Mouse (Mus musculus) embryonic facial prominence, embryonic 12.5 days (tissue): Measurements from ENCODE around the gene Kcna5. TPM values are rescaled to one million over a fixed set of nuclear protein-coding genes. Genes with fewer than 3 reads are reported as not detected.

Source experiments
- ATAC-seq: fragments of 200-750 bp; cut with Nextera tagmentation; 2 replicates; pipeline ENCODE4 v1.8.0; 2017; ENCODE audit not compliant: insufficient number of reproducible peaks, insufficient read depth, low FRiP score, low TSS enrichment
- H3K27ac ChIP-seq: fragments of 300-500 bp; sonication (generic); 2 replicates; pipeline ENCODE4 v1.5.1; 2016; ENCODE audit warnings: mild to moderate bottlenecking
- H3K27me3 ChIP-seq: fragments of 300-500 bp; sonication (generic); 2 replicates; pipeline ENCODE4 v1.6.1; 2016; ENCODE audit warnings: mild to moderate bottlenecking, moderate library complexity
- H3K36me3 ChIP-seq: fragments of 300-500 bp; sonication (generic); 2 replicates; pipeline ENCODE4 v1.6.1; 2016; ENCODE audit warnings: mild to moderate bottlenecking
- H3K4me1 ChIP-seq: fragments of 300-500 bp; sonication (generic); 2 replicates; pipeline ENCODE4 v1.6.1; 2016
- H3K4me2 ChIP-seq: fragments of 300-500 bp; sonication (generic); replicated peaks from 2 replicates; pipeline ENCODE4 v1.6.1; 2016; ENCODE audit warnings: mild to moderate bottlenecking, moderate library complexity
- H3K4me3 ChIP-seq: fragments of 300-500 bp; sonication (generic); 2 replicates; pipeline ENCODE4 v1.5.1; 2016; ENCODE audit warnings: mild to moderate bottlenecking
- H3K9ac ChIP-seq: fragments of 300-500 bp; sonication (generic); 2 replicates; pipeline ENCODE4 v1.6.1; 2016; ENCODE audit warnings: mild to moderate bottlenecking, moderate library complexity
- H3K9me3 ChIP-seq: fragments of 300-500 bp; sonication (generic); 2 replicates; pipeline ENCODE4 v1.6.1; 2016; ENCODE audit warnings: mild to moderate bottlenecking, moderate library complexity
- WGBS: fragments of 180-500 bp; shearing (Covaris S2); methylation state at CpG from one replicate; pipeline ENCODE4 v1.1.7; 2016; 5-methylcytosine and 5-hydroxymethylcytosine counted together
- polyA plus RNA-seq: library from polyadenylated mRNA; unstranded; fragments of >200 nt; fragmentation: Nextera tagmentation; extraction: Ambion mirVana; gene quantifications from 2 replicates; pipeline ENCODE4 v1.2.1, GENCODE M21; 2016

Kcna5 gene
- polyA plus RNA-seq, 1 experiment from 2014 or later, result 5.7 TPM

GRCm38 (mm10) chr6:126534531-126535207, 543 bp downstream of the Kcna5 start:
- H3K9ac ChIP-seq, result peak overlapping the region; percentile 37; the same call in 1 of the 2 replicates
- peak overlapping the region; percentile 52 for H3K4me2 ChIP-seq
- no peak for ATAC-seq
- no peaks in the 10 kb centered on the region for H3K9me3 ChIP-seq
- H3K27ac ChIP-seq, result peak overlapping the region; percentile 78
- peak overlapping the region; percentile 24 for H3K4me3 ChIP-seq
- H3K4me1 ChIP-seq, result peaks cover 38% of the 10 kb centered on the region
- WGBS, result 11% methylated on average over 31 of the region's 31 CpGs
- no peaks in the 10 kb centered on the region for H3K36me3 ChIP-seq
- peaks cover 18% of the 10 kb centered on the region for H3K27me3 ChIP-seq

- WGBS, result 67% methylated on average over 4 of the region's 4 CpGs
- H3K27ac ChIP-seq, result no peak overlapping the region
- ATAC-seq, result no peak
- peaks cover 18% of the 10 kb centered on the region for H3K27me3 ChIP-seq
- H3K36me3 ChIP-seq, result no peaks in the 10 kb centered on the region
- no peak overlapping the region for H3K4me3 ChIP-seq
- H3K4me1 ChIP-seq, result peaks cover 25% of the 10 kb centered on the region
- H3K9ac ChIP-seq, result no peak overlapping the region
- H3K9me3 ChIP-seq, result no peaks in the 10 kb centered on the region
- no peak overlapping the region for H3K4me2 ChIP-seq
Observed at GRCm38 (mm10) chr6:126531306-126531705, 3.9 kb downstream of the Kcna5 start.

DNA sequence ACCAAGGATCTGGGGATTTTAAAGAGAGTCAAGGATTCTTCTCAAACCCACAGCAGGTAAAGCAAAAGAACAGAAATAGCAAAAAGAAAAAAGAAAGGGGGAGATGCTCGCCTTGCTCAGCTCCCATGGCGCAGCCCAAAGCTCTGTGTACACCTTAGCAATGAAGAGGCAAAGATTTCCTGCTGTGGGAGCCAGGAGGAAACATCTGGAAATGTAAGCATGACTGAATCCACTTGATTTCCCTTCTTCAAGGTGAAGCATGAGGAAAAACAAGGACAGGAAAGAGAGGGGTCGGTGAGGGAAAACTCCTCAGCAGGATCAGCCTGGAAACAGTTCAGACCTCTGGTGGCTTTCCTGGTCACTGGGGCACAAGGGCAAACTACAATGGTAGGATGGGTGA, 5.2 kb downstream of the Kcna5 start:
- Histone ChIP-seq H3K27me3 (peaks cover 18% of the 10 kb centered on the region), H3K9me3 (no peaks in the 10 kb centered on the region), H3K36me3 (no peaks in the 10 kb centered on the region), H3K27ac (no peak overlapping the region), H3K4me1 (peaks cover 12% of the 10 kb centered on the region), H3K9ac (no peak overlapping the region), H3K4me3 (no peak overlapping the region), H3K4me2 (no peak overlapping the region)
- 69% methylated on average over 3 of the region's 3 CpGs for WGBS
- no peak for ATAC-seq

- no peaks in the 10 kb centered on the region for H3K27me3 ChIP-seq
- no peaks in the 10 kb centered on the region for H3K9me3 ChIP-seq
- H3K4me2 ChIP-seq, result no peak overlapping the region
- no peaks in the 10 kb centered on the region for H3K36me3 ChIP-seq
- H3K4me3 ChIP-seq, result no peak overlapping the region
- no peaks in the 10 kb centered on the region for H3K4me1 ChIP-seq
- no peak overlapping the region for H3K9ac ChIP-seq
- 53% methylated on average over 10 of the region's 10 CpGs for WGBS
- 0 out of 2 replicates have a peak, but pooled peaks have one; percentile 35 for ATAC-seq
- H3K27ac ChIP-seq, result no peak overlapping the region
Observed at GRCm38 (mm10) chr6:126514720-126515119, 20.5 kb downstream of the Kcna5 start.

GRCm38 (mm10) chr6:126513714-126514248, 21.4 kb downstream of the Kcna5 start:
- Histone ChIP-seq H3K27me3 (no peaks in the 10 kb centered on the region), H3K27ac (no peak overlapping the region), H3K9ac (no peak overlapping the region), H3K4me3 (no peak overlapping the region), H3K4me2 (no peak overlapping the region), H3K9me3 (no peaks in the 10 kb centered on the region), H3K36me3 (no peaks in the 10 kb centered on the region), H3K4me1 (no peaks in the 10 kb centered on the region)
- WGBS, result 81% methylated on average over 3 of the region's 3 CpGs
- no peak for ATAC-seq

GRCm38 (mm10) chr6:126513154-126513553, 22.1 kb downstream of the Kcna5 start:
- ATAC-seq, result no peak
- H3K4me1 ChIP-seq, result no peaks in the 10 kb centered on the region
- 89% methylated on average over 3 of the region's 3 CpGs for WGBS
- no peaks in the 10 kb centered on the region for H3K27me3 ChIP-seq
- H3K9ac ChIP-seq, result no peak overlapping the region
- H3K4me3 ChIP-seq, result no peak overlapping the region
- no peak overlapping the region for H3K27ac ChIP-seq
- H3K4me2 ChIP-seq, result no peak overlapping the region
- no peaks in the 10 kb centered on the region for H3K9me3 ChIP-seq
- H3K36me3 ChIP-seq, result no peaks in the 10 kb centered on the region

- H3K4me2 ChIP-seq, result no peak overlapping the region
- no peak for ATAC-seq
- no peaks in the 10 kb centered on the region for H3K36me3 ChIP-seq
- 84% methylated on average over 6 of the region's 6 CpGs for WGBS
- H3K27ac ChIP-seq, result no peak overlapping the region
- H3K9me3 ChIP-seq, result no peaks in the 10 kb centered on the region
- no peak overlapping the region for H3K9ac ChIP-seq
- 0 out of 2 replicates have a peak, but pooled peaks cover 3% of the 10 kb centered on the region for H3K27me3 ChIP-seq
- no peak overlapping the region for H3K4me3 ChIP-seq
- H3K4me1 ChIP-seq, result no peaks in the 10 kb centered on the region
Observed at GRCm38 (mm10) chr6:126508671-126509070, 26.5 kb downstream of the Kcna5 start.

DNA sequence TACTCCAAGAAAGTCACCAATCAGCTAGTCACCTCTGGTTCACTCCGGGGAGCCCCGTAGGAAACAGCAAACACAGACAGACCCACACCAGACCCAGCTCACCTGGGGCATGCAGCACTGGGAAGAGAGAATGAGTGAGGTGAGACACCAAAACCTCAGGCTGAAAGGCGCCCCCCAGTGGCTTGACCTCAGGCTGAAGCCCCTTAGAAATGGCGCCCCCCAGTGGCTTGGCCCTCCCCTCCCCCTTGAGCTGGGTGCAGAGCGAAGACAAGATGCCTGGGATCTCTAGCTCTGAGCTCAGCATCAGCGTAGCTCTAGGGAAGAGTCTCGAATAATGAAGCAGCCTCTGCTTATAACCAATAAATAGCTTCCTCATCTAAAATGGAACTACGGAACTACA, 31.3 kb downstream of the Kcna5 start:
- no peak overlapping the region for H3K4me3 ChIP-seq
- H3K9ac ChIP-seq, result no peak overlapping the region
- 77% methylated on average over 8 of the region's 8 CpGs for WGBS
- no peaks in the 10 kb centered on the region; the same call in 1 of the 2 replicates for H3K4me1 ChIP-seq
- no peak for ATAC-seq
- H3K27ac ChIP-seq, result no peak overlapping the region
- H3K4me2 ChIP-seq, result no peak overlapping the region
- H3K27me3 ChIP-seq, result 0 out of 2 replicates have a peak, but pooled peaks cover 3% of the 10 kb centered on the region
- H3K9me3 ChIP-seq, result no peaks in the 10 kb centered on the region
- no peaks in the 10 kb centered on the region for H3K36me3 ChIP-seq

GRCm38 (mm10) chr6:126502691-126503301, 32.4 kb downstream of the Kcna5 start:
- 0 out of 2 replicates have a peak, but pooled peaks cover 3% of the 10 kb centered on the region for H3K27me3 ChIP-seq
- no peak overlapping the region for H3K27ac ChIP-seq
- no peaks in the 10 kb centered on the region for H3K36me3 ChIP-seq
- no peak overlapping the region for H3K4me3 ChIP-seq
- H3K4me1 ChIP-seq, result no peaks in the 10 kb centered on the region; the same call in 1 of the 2 replicates
- WGBS, result 28% methylated on average over 9 of the region's 9 CpGs
- no peaks in the 10 kb centered on the region for H3K9me3 ChIP-seq
- H3K9ac ChIP-seq, result no peak overlapping the region
- no peak overlapping the region for H3K4me2 ChIP-seq
- ATAC-seq, result no peak

- no peak for ATAC-seq
- H3K4me1 ChIP-seq, result peaks cover 11% of the 10 kb centered on the region; the same call in 1 of the 2 replicates
- H3K27me3 ChIP-seq, result no peaks in the 10 kb centered on the region
- H3K4me3 ChIP-seq, result no peak overlapping the region
- H3K4me2 ChIP-seq, result no peak overlapping the region
- 85% methylated on average over 6 of the region's 6 CpGs for WGBS
- H3K27ac ChIP-seq, result no peak overlapping the region
- H3K9me3 ChIP-seq, result no peaks in the 10 kb centered on the region
- no peaks in the 10 kb centered on the region for H3K36me3 ChIP-seq
- H3K9ac ChIP-seq, result no peak overlapping the region
Observed at GRCm38 (mm10) chr6:126500985-126501384, 34.2 kb downstream of the Kcna5 start.

DNA sequence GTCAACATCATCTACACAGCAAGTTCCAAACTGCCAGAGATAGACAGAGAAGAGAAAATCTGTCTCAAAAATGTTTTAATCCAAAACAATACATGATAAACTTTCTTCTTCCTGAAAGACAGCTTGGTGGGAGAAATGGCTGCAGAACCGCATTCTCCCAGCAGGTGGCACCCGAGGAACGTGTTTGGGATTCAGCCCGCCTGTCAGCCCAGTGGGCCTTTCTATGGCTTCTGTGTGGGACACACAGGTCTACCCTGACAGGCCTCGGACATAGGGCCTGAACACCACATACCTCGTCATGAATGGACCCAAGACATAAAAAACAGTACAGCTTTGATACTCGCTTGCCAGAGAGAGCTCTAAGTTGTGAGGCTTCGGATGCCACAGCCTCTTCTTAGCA, 35.1 kb downstream of the Kcna5 start:
- Histone ChIP-seq H3K36me3 (no peaks in the 10 kb centered on the region), H3K4me1 (peaks cover 11% of the 10 kb centered on the region; the same call in 1 of the 2 replicates), H3K9ac (no peak overlapping the region), H3K4me2 (no peak overlapping the region), H3K9me3 (no peaks in the 10 kb centered on the region), H3K27ac (no peak overlapping the region), H3K27me3 (no peaks in the 10 kb centered on the region), H3K4me3 (no peak overlapping the region)
- WGBS, result 17% methylated on average over 8 of the region's 8 CpGs
- no peak for ATAC-seq

- Histone ChIP-seq H3K4me2 (no peak overlapping the region), H3K27ac (no peak overlapping the region), H3K27me3 (no peaks in the 10 kb centered on the region), H3K36me3 (no peaks in the 10 kb centered on the region), H3K9ac (no peak overlapping the region), H3K4me3 (no peak overlapping the region), H3K9me3 (no peaks in the 10 kb centered on the region), H3K4me1 (peaks cover 11% of the 10 kb centered on the region; the same call in 1 of the 2 replicates)
- 38% methylated on average over 5 of the region's 5 CpGs for WGBS
- no peak for ATAC-seq
Observed at GRCm38 (mm10) chr6:126497878-126498277, 37.3 kb downstream of the Kcna5 start.
